8 mouse cellular contexts compared by ENCODE assay signal in genomic region chr6:5093516-5093915, GRCm38 (mm10).
DNase-seq lines count a peak whose midpoint lies in the region; ATAC-seq and TF ChIP-seq lines count a peak whose summit lies in the region.

No protein-coding gene starts in this region.

- no peak overlapping the region for H3K27ac ChIP-seq in forebrain, postnatal 0 days (ENCODE audit: low read depth, low read length)
- H3K27ac ChIP-seq in forebrain, embryonic 13.5 days = no peak overlapping the region; the same call in 1 of the 2 replicates
- H3K27ac ChIP-seq in midbrain, embryonic 16.5 days (ENCODE audit: low read length) = no peak overlapping the region

- H3K36me3 ChIP-seq in forebrain, postnatal 0 days (ENCODE audit: insufficient read depth) = no peaks in the 10 kb centered on the region
- no peaks in the 10 kb centered on the region for H3K36me3 ChIP-seq in forebrain, embryonic 13.5 days (ENCODE audit: poor library complexity, severe bottlenecking)
- H3K36me3 ChIP-seq in midbrain, embryonic 16.5 days (ENCODE audit: control insufficient read depth, insufficient read depth, low read length) = no peaks in the 10 kb centered on the region

- no peak for DNase-seq in forebrain, postnatal 0 days
- peak; percentile 58 to 80 for DNase-seq in adrenal gland, adult (ENCODE audit: inconsistent age in 2 of 2, low spot score in 1 of 2)
- DNase-seq in heart, adult 8-10 months (ENCODE audit: low spot score) = peak; percentile 71
- peak; percentile 84 for DNase-seq in kidney, postnatal 10 days
- DNase-seq in lung, postnatal 25 days (ENCODE audit: low spot score) = peak; percentile 63
- no peak for DNase-seq in B cell, adult 2 months

- no peak overlapping the region for H3K4me3 ChIP-seq in forebrain, postnatal 0 days (ENCODE audit: low read depth, low read length)
- no peak overlapping the region for H3K4me3 ChIP-seq in forebrain, embryonic 13.5 days
- H3K4me3 ChIP-seq in midbrain, embryonic 16.5 days (ENCODE audit: low read depth, low read length) = no peak overlapping the region

- ATAC-seq in forebrain, postnatal 0 days = peak; percentile 29; the same call in 1 of the 2 replicates
- ATAC-seq in forebrain, embryonic 13.5 days = no peak
- ATAC-seq in midbrain, embryonic 16.5 days = no peak

- 83% methylated on average over 4 of the region's 4 CpGs for WGBS in forebrain, postnatal 0 days
- 79% methylated on average over 4 of the region's 4 CpGs for WGBS in forebrain, embryonic 13.5 days
- WGBS in midbrain, embryonic 16.5 days = 81% methylated on average over 4 of the region's 4 CpGs

- no peak overlapping the region for H3K9ac ChIP-seq in forebrain, postnatal 0 days
- no peak overlapping the region for H3K9ac ChIP-seq in forebrain, embryonic 13.5 days
- H3K9ac ChIP-seq in midbrain, embryonic 16.5 days (ENCODE audit: low read depth, low read length) = no peak overlapping the region

- no peaks in the 10 kb centered on the region for H3K27me3 ChIP-seq in forebrain, postnatal 0 days (ENCODE audit: insufficient read depth, low read length)
- no peaks in the 10 kb centered on the region for H3K27me3 ChIP-seq in forebrain, embryonic 13.5 days
- H3K27me3 ChIP-seq in midbrain, embryonic 16.5 days (ENCODE audit: control insufficient read depth, insufficient read depth, low read depth, low read length) = no peaks in the 10 kb centered on the region

- no peak for TF ChIP-seq CTCF in forebrain, postnatal 0 days (IDR thresholded peaks at IDR 0.05; ENCODE audit: low read depth)

- no peaks in the 10 kb centered on the region for H3K4me1 ChIP-seq in forebrain, postnatal 0 days (ENCODE audit: insufficient read depth)
- H3K4me1 ChIP-seq in forebrain, embryonic 13.5 days = no peaks in the 10 kb centered on the region
- no peaks in the 10 kb centered on the region for H3K4me1 ChIP-seq in midbrain, embryonic 16.5 days (ENCODE audit: control insufficient read depth, insufficient read depth, low read length)

- H3K9me3 ChIP-seq in forebrain, postnatal 0 days (ENCODE audit: low read length) = no peaks in the 10 kb centered on the region
- H3K9me3 ChIP-seq in forebrain, embryonic 13.5 days (replicated peaks) = no peaks in the 10 kb centered on the region
- H3K9me3 ChIP-seq in midbrain, embryonic 16.5 days (replicated peaks; ENCODE audit: control insufficient read depth, low read length, poor library complexity, severe bottlenecking) = no peaks in the 10 kb centered on the region

- H3K4me2 ChIP-seq in forebrain, postnatal 0 days (ENCODE audit: low read depth) = no peak overlapping the region
- no peak overlapping the region for H3K4me2 ChIP-seq in forebrain, embryonic 13.5 days
- no peak overlapping the region for H3K4me2 ChIP-seq in midbrain, embryonic 16.5 days (ENCODE audit: low read length)

Comparison
In these comparisons a context has a peak if more than half of its experiments do, and no peak if none do; other contexts are left out.
1. DNase-seq: peak in adrenal gland, adult (2 of 2), heart, adult 8-10 months (single experiment), kidney, postnatal 10 days (single experiment) and lung, postnatal 25 days (single experiment); none in forebrain, postnatal 0 days (single experiment) and B cell, adult 2 months (0 of 2).